Mouse (Mus musculus): ENCODE measurements at regions not wholly inside any gene's neighbourhood (a gene's known extent, or its start where the extent isn't known, plus 50 kb on each side); places are given as distances from the start of the nearest gene placed in this dataset.

DNA sequence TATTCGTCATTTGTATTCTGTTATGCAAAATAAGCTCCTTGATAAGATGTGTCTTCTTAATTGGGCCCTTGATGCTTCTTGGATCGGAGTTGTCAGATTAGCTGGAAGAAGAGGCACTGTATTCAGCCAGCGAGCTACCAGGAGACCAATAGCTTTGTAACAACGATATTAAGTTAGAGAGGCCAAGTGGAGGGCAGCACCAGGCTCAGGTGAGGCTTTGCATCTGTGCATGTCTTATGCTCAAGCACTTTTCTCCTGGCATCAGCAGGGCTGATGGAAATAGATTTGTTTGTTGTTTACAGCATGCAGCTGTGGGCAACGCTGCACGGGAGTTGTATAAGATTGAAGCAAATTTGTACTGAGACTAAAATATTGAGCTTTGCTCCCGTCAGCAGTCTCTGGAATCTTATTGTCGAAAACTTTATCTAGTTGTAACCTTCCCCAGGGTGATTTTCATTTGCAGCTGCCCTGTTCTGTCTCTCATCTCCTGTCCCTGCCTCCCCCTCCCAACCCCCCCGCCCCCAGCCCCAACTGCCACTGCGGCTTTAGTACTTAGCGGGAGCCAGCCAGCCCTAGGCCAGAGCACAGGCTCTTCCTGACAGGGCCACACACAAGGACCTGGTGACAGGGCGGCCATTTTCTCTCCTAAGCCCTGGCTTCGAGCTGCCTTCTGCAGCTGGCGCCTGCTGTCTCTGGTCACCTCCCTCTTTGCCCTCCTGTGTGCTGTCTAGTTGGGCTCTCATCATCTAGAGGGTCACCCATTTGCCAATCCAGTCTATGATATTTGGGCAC lies 247.3 kb downstream of the Tshz3 start:
- DNase-seq (ENCODE audit: extremely low spot score in 1 of 2, low spot score in 2 of 2) = no peak
- intact Hi-C loops (cut with DNase I) = no loop called here
- Histone ChIP-seq H3K4me3 (no peak overlapping the region), H3K27ac (no peak overlapping the region)
- TF ChIP-seq CTCF (IDR thresholded peaks at IDR 0.05) = no peak

- DNase-seq (ENCODE audit: extremely low spot score in 1 of 2, low spot score in 2 of 2) = no peak
- H3K27ac ChIP-seq = no peak overlapping the region
- intact Hi-C loops (cut with DNase I) = no loop called here
- TF ChIP-seq CTCF (IDR thresholded peaks at IDR 0.05) = no peak
- H3K4me3 ChIP-seq = no peak overlapping the region
Measured at GRCm38 (mm10) chr7:36949511-36949910, 251.6 kb downstream of the Tshz3 start.

GRCm38 (mm10) chr7:36955376-36955775 lies 257.5 kb downstream of the Tshz3 start:
- intact Hi-C loops (cut with DNase I) = no loop called here
- H3K4me3 ChIP-seq = no peak overlapping the region
- no peak overlapping the region for H3K27ac ChIP-seq
- DNase-seq (ENCODE audit: extremely low spot score in 1 of 2, low spot score in 2 of 2) = no peak
- TF ChIP-seq CTCF (IDR thresholded peaks at IDR 0.05) = no peak

DNA sequence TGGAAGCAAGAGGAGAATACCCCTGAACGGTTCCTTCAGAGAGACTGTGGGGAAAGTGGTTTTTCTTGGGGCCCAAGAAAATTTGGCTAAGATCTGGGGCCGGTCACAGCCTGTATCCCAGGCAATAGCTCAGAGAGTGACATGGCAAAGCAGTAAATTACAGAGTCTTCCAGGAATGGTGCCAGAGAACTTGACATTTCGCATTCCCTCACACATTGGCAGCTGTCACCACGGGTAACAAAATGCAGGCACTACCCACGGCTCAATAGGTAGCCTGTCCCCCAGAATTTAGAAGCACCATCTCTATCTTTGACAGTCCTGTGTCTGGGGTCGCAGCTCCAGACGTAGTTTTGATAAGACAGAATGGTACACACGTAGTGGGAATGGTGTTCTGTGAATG lies 260.3 kb downstream of the Tshz3 start:
- H3K4me3 ChIP-seq = no peak overlapping the region
- H3K27ac ChIP-seq = no peak overlapping the region
- intact Hi-C loops (cut with DNase I) = no loop called here
- DNase-seq (ENCODE audit: extremely low spot score in 1 of 2, low spot score in 2 of 2) = no peak
- no peak for TF ChIP-seq CTCF (IDR thresholded peaks at IDR 0.05)

- intact Hi-C loops (cut with DNase I) = no loop called here
- H3K27ac ChIP-seq = no peak overlapping the region
- TF ChIP-seq CTCF (IDR thresholded peaks at IDR 0.05) = no peak
- H3K4me3 ChIP-seq = no peak overlapping the region
- DNase-seq (ENCODE audit: extremely low spot score in 1 of 2, low spot score in 2 of 2) = no peak
Measured at GRCm38 (mm10) chr7:36971772-36972171, 273.9 kb downstream of the Tshz3 start.

GRCm38 (mm10) chr7:36973654-36974320 lies 275.9 kb downstream of the Tshz3 start:
- intact Hi-C loops (cut with DNase I) = no loop called here
- no peak for DNase-seq (ENCODE audit: extremely low spot score in 1 of 2, low spot score in 2 of 2)
- H3K4me3 ChIP-seq = no peak overlapping the region
- no peak for TF ChIP-seq CTCF (IDR thresholded peaks at IDR 0.05)
- H3K27ac ChIP-seq = no peak overlapping the region

DNA sequence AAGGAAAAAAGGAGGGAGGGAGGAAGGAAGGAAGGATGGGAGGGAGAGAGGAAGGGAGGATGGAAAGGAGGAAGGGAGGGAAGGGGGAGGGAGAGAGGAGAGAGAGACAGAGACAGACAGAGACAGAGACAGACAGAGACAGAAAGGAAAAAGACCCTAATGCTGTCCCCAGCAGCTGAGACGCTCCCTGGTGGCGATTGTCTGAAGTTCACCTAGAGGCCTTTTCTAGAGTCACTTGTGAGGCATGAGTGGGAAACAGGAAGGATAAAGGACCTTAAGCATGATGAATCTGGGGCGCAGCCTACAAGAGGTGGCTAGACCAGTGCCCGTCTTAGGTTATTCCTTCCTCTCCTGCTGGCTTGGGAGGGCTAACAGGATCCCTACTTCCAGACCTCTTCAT lies 276.7 kb downstream of the Tshz3 start:
- intact Hi-C loops (cut with DNase I) = no loop called here
- TF ChIP-seq CTCF (IDR thresholded peaks at IDR 0.05) = peak; percentile 54
- peak in 1 of 2 experiments; percentile 27 for DNase-seq (ENCODE audit: extremely low spot score in 1 of 2, low spot score in 2 of 2)
- no peak overlapping the region for H3K27ac ChIP-seq
- H3K4me3 ChIP-seq = no peak overlapping the region

DNA sequence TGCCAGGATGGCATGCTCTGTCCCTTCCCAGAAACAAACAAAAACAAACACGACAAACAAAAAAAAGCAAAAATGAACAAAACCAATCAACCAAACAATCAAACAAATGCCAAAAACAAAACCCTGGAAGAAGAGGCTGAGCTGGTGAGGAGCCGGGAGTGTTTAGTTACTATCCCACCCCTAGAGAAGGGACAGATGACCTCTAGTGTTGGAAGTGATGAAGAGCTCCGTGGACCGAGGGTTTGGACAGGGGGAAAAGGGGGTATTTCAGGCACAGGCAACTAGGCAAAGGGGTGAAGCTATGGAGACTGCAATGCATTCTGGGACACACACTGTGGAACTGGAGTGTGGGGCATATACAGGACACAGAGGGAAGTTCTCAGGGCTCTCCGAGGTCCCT lies 277.6 kb downstream of the Tshz3 start:
- no peak overlapping the region for H3K4me3 ChIP-seq
- intact Hi-C loops (cut with DNase I) = no loop called here
- H3K27ac ChIP-seq = no peak overlapping the region
- peak; percentile 39 for TF ChIP-seq CTCF (IDR thresholded peaks at IDR 0.05)
- no peak for DNase-seq (ENCODE audit: extremely low spot score in 1 of 2, low spot score in 2 of 2)

- intact Hi-C loops (cut with DNase I) = no loop called here
- no peak for TF ChIP-seq CTCF (IDR thresholded peaks at IDR 0.05)
- Histone ChIP-seq H3K4me3 (no peak overlapping the region), H3K27ac (no peak overlapping the region)
- DNase-seq (ENCODE audit: extremely low spot score in 1 of 2, low spot score in 2 of 2) = no peak
Measured at GRCm38 (mm10) chr7:36977819-36978218, 279.9 kb downstream of the Tshz3 start.

- no peak for TF ChIP-seq CTCF (IDR thresholded peaks at IDR 0.05)
- intact Hi-C loops (cut with DNase I) = no loop called here
- no peak overlapping the region for H3K4me3 ChIP-seq
Measured at GRCm38 (mm10) chr7:36989380-36989779, 291.5 kb downstream of the Tshz3 start.

GRCm38 (mm10) chr7:37004601-37005000 lies 306.7 kb downstream of the Tshz3 start:
- intact Hi-C loops (cut with DNase I) = no loop called here
- no peak for DNase-seq (ENCODE audit: extremely low spot score in 1 of 2, low spot score in 2 of 2)
- H3K27ac ChIP-seq = no peak overlapping the region
- no peak for TF ChIP-seq CTCF (IDR thresholded peaks at IDR 0.05)
- no peak overlapping the region for H3K4me3 ChIP-seq

More at GRCm38 (mm10) chr7:36989380-36989779, 291.5 kb downstream of the Tshz3 start:
- DNase-seq (ENCODE audit: extremely low spot score in 1 of 2, low spot score in 2 of 2) = no peak
- H3K27ac ChIP-seq = no peak overlapping the region

DNA sequence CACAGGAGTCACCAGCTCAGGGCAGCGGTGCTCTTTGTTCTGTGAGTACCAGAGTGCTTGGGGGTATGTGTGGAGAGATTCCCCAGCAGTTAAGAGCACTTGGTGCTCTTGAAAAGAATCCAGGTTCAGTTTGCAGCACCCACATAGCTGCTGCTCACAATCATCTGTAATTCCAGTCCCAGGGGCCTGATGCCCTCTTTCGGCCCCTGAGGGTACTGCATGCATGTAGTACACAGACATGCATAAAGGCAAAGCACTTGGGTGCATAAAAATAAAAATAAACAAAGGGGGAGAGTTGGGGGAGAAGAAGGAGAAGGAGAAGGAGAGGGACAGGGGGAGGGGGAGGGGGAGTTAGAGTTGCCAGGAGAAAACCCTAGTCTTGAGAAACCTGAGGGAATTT lies 307.8 kb downstream of the Tshz3 start:
- Histone ChIP-seq H3K4me3 (no peak overlapping the region), H3K27ac (no peak overlapping the region)
- TF ChIP-seq CTCF (IDR thresholded peaks at IDR 0.05) = no peak; the same call in none of the 2 replicates
- intact Hi-C loops (cut with DNase I) = no loop called here
- no peak for DNase-seq (ENCODE audit: extremely low spot score in 1 of 2, low spot score in 2 of 2)

GRCm38 (mm10) chr7:37006921-37007320 lies 309.0 kb downstream of the Tshz3 start:
- intact Hi-C loops (cut with DNase I) = no loop called here
- DNase-seq (ENCODE audit: extremely low spot score in 1 of 2, low spot score in 2 of 2) = no peak
- Histone ChIP-seq H3K27ac (no peak overlapping the region), H3K4me3 (no peak overlapping the region)
- TF ChIP-seq CTCF (IDR thresholded peaks at IDR 0.05) = no peak

All from left cerebral cortex, adult 2 months (tissue).